Mouse (Mus musculus) erythroblast, embryonic 14.5 days (primary cell): ENCODE measurements at regions not wholly inside any gene's neighbourhood (a gene's known extent, or its start where the extent isn't known, plus 50 kb on each side); places are given as distances from the start of the nearest gene placed in this dataset.

Experiments used
- GATA1 ChIP-seq: IDR thresholded peaks from 2 replicates; pipeline ENCODE4 v1.6.1; 2012; ENCODE audit warnings: low read length, inconsistent platforms, mixed read lengths
- TAL1 ChIP-seq: IDR thresholded peaks from 3 replicates; pipeline ENCODE4 v1.6.1; 2012; ENCODE audit warnings: low read length, inconsistent platforms, mixed read lengths

- TF ChIP-seq GATA1, result no peak
- no peak for TF ChIP-seq TAL1
Observed at GRCm38 (mm10) chr16:29844706-29845596, 219.2 kb upstream of the Hes1 start.
